Mouse (Mus musculus): Measurements from ENCODE around the gene Lhfpl3.

The Lhfpl3 gene

DNA sequence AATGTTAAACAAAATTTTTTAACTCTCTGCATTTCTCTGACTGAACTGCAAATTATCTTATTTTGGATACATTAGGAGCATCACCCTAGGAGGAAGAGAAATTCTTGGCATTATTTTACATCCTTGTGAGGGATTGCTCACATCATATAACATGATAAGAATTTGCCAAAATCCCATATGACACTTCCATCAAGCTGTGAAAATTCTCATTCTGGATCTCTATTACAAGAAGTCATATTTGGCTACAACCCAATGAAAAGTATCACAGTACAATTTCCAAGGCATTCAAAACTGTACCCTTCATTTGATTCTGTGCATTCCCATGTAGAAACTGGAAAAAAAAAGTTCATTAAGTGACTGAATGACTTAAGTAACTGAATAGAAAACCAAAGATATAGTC, 180.3 kb downstream of the Lhfpl3 start:
- in situ Hi-C loops (cut with MboI; ENCODE audit: low sequenced_read_pairs): no loop called here

DNA sequence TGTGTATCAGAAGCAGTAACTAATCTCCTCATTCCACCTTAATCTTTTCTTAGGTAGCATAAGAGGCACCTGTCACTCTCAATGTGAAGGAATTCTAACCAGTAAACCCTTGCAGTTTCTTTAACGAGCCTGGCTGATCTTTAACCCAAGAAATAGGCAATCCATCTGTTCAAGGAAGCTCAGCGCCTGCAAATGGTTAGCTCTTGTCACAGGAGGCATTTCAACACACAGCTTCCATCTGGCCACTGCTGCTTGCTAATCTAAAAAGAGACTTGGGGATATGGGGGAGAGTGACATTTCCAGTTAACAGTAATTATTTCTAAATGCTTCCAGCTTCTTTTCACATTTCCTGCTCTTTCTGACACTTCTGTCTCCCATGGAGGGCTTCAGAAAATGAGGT, 182.9 kb downstream of the Lhfpl3 start:
- in situ Hi-C loops (cut with MboI; ENCODE audit: low sequenced_read_pairs): no loop called here

DNA sequence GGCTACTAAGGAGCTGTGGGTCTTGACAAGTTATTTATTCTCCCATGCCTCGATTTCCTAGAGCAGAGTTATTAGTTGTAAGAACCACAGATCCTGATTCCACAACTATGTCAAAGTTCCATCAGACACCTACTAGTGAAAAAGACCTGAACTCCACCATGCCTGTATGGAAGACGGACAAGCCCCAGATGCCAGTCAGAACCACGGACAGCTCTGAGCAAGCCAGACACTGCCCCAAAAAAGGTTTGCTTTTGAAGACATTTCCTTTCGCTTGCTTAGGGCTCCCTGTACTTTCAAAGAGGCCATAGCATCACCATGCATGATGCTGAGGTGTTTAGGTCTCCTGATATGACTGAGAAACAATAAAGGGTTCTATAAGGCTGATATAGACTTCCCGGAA, 197.4 kb downstream of the Lhfpl3 start:
- in situ Hi-C loops (cut with MboI; ENCODE audit: low sequenced_read_pairs): no loop called here

DNA sequence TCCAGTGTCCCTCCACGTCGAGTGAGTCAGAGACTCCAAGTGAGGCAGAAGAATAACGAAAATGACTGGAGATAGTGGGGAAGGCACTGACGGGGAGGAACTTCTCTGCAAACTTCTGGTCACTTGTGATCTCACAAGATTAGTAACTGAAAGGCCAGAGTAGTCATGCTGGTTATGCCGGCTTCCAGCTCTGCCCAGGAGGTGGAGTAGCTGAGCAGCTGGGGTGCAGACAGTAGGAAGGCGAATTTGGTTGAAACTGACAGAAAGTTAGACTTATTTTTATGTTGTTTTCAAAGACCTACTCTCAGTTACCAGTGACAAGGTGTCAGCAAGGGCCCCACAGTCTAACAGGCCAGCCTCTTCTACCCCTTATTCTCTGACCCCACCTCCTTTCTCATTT, 217.4 kb downstream of the Lhfpl3 start:
- in situ Hi-C loops (cut with MboI; ENCODE audit: low sequenced_read_pairs): no loop called here

DNA sequence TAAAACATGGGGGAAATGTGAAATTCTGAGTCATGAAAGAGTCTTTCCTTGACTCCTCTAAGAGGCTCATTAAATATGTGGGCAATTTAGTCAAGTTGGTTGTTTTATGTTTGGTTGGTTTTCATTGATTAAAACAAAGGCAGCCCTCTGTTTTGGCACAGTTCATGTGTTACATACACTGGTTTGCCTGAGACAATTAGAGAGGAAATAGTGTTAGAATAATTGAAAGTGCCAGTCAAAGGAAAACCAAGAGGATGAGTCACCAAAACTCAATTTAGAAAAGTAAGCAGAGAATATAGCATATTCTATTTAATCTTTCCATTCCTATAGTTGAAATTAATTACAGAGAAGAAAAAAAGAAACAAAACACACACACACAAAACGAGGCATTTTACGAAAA, 240.9 kb downstream of the Lhfpl3 start:
- in situ Hi-C loops (cut with MboI; ENCODE audit: low sequenced_read_pairs): no loop called here

DNA sequence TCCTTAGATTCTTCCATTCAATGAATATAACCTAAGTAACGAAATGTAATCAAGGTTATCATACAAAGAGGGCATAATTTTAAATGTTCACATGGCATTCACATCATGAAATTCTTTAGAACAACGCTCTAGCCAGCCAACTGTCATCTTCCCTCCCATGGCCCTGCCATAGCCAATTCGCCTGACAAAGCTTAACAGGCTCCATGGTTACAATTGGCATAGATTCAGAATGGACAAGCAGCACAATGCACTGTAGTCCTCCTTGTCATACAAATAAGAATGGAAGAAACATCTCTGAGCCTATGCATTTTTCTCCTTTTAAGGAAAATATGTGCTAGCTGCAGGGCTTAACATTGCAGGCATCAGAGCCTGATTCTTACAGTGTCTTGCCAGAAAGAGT, 254.0 kb downstream of the Lhfpl3 start:
- in situ Hi-C loops (cut with MboI; ENCODE audit: low sequenced_read_pairs): no loop called here

DNA sequence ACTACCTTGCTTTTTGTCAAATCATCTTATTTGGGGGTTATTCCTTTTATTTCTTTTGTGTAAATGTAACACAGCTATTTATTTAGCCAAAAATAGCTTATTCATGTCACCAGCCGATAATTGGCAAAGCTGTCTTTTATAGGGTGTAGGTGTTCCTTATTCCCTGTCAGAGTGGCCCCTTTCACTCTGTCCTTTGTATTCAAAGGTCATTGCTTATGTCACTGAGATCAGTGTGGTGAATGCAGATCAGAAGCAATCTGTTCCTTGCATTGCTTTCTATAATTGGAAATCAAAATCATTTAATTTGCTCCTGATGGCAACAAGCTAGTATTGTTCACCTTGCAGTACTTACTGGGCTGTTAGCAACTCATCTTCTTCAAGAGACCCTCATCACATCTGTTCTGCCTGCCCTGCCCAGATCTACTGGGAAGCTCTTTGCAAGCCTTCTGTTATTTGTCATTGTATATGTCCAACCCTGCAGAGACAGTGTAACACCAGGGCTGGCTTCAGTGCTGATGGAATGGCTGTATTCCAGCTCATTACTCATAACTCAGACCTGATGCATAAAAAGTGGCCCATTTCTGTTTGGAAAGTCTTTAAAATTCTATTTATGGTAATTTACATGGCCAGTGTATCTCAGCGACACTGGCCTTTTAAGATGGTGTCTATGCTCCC, 257.4 kb downstream of the Lhfpl3 start:
- in situ Hi-C loops (cut with MboI; ENCODE audit: low sequenced_read_pairs): no loop called here

DNA sequence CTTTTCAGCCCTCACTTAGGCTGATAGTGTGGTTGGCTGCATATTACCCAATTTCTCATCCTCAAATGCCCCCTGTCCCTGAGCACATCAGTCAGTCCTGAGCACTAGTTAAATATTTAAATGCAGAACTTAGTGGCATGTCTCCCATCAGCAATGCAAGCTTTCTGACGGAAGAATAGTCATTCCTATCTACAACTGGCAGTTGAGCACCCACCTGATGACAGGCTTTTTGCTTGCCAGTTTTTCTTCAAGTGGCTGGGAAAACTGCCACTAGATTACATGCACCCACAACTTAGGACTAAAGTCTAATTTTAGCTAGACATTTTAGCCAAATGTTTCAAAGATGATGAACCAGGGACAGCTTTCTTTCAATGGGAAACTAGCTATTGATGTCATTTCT, 260.3 kb downstream of the Lhfpl3 start:
- in situ Hi-C loops (cut with MboI; ENCODE audit: low sequenced_read_pairs): no loop called here

DNA sequence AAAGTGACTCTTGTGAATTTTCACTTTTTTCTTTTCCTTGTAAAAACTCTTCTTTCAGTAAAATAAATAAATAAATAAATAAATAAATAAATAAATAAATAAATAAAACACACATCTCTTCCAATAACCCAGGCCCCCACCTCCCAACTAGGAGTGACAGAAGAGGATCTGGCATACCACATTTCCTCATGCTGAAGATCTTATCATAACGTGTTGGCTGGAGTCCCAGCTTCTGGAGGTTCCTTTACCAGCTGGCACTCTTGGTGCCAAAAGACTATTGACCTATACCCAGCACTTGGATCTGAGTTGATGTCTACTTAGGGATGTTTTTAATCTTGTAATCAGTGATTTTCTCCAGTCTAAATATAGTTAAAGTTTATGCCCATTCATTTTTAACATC, 264.6 kb downstream of the Lhfpl3 start:
- in situ Hi-C loops (cut with MboI; ENCODE audit: low sequenced_read_pairs): no loop called here

DNA sequence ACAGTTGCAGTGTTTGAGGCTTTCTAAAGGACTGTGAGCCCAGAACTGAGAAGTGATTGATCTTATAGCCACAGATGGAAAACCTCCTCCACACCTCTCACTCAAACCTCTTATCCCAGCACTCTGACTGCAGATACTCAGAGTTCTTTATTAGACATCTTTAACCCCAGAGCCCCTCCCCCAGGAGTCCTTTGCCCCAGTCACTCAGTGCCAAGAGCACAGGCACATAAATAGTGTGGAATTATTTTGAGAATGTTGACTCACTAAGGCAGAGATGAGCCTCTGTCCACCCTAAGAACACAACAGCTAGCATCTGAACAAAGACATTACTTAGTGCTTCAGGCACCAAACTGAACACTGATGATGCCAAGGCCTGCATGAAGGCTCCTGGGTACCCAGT, 268.1 kb downstream of the Lhfpl3 start:
- in situ Hi-C loops (cut with MboI; ENCODE audit: low sequenced_read_pairs): no loop called here

DNA sequence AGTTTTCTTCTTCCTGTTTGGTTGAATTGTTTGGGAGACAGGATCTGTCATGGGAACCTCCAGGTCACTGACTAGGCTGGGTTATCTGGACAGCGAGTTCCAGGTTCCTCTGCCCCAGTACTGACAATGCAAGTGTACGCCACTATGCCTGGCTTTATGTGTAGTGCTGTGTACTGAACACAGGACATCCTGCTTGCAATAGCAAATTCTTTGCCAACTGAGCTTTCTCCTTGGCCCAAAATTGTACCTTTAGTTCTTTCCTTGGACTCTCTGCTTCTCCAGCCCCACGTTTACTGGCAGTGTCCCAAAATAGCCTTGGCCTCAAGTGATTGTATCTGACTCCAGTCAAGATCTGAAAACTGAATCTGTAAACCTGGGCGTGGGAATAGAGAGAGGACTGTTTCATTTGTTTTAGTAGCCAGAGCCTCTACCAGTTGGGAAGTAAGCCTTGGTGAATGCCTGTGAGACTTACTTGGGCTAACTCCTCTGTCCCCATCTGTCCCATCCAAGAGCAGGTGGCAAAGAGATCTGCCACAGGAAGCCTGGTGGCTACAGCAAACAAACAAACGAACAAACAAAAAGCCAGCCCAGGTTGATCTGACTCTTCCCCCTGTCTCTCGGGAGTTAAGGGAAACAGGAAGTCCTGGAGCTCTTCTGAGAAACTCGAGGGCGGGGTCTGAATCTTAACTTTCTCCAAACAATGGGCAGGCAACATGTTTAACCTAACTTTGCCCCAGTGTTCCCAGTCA, 269.9 kb downstream of the Lhfpl3 start:
- in situ Hi-C loops (cut with MboI; ENCODE audit: low sequenced_read_pairs): no loop called here

DNA sequence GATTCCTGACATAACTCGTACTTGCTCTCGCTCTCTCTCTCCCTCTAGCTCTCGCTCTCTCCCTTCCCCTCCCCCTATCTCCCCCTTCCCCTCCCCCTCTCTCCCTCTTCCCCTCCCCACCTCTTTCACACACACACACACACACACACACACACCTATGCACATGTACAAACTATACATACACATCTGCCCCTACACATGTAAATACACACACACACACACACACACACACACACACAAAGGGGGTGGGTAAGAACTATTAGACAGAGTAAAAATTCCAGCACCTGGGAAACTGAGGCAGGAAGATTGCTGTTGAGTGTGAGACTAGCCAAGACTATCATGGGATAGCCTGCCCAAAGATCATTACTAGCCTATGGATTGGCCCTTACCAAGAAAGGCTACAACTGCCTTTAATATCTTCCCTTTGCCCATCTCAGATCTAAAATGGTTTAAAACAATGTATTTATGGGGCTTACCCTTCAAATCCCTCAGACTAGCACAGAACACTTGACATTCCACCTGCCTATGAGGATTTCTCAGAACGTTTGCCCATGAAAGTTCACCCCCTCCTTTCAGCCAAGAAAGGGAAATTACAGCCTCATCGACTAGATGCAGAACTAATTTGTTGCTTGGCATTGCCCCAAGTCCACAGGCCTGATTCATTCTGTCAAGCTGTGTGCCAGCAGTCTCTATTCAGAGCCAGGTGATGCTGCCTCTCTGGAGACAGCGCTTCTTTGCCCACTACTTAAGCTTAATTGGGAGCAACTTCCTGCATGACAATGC, 289.3 kb downstream of the Lhfpl3 start:
- in situ Hi-C loops (cut with MboI; ENCODE audit: low sequenced_read_pairs): no loop called here

DNA sequence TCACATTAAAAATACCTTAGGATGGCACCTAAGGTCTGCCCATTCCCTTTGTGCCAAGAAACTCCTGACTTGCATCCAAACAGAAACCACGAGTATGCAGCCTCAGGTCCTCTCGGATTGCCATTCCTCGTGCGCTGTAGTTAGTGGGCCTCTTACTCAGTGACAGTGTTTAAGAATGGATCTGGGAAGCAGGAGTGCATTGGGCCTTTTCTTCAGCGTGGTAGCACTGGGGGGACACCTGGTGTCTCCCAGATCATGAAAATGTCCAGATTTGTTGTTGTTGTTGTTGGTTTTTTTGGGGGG, 289.8 kb downstream of the Lhfpl3 start:
- in situ Hi-C loops (cut with MboI; ENCODE audit: low sequenced_read_pairs): no loop called here

DNA sequence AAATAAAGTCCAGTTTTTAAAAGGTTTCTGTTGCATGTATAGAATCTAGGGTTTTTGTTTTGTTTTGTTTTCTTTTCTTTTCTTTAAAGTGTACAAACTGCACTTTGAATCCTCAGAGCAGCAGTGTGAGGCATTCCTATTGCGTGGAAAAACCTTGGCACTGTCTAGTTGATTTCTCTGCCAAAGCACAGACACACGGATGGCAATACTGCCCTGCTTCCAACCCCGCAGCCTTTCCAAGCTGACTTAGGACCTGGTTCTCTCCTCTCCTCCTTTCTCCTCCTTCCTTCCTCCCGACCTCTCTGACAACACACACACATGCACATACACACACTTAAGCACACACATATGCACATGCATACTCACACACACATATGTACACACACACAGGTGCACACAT, 294.6 kb downstream of the Lhfpl3 start:
- in situ Hi-C loops (cut with MboI; ENCODE audit: low sequenced_read_pairs): no loop called here

DNA sequence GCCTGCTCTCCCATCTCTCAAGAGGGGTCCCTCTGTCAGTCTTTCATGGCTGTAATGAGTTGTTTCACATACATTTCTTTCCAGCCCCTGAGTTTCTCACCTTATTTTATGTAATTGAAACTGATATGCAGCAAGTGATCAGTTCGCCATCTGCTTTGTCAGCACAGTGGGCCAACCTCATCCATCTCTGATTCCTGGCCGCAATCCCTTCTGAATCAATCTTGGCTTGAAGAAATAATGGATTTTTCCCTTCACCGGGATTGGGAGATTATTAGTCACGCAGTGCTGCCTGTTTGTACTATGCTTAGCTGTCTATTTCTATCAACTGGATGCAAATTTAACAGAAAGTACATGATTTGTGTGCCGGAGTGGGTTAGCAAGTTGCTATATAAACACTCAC, 297.0 kb downstream of the Lhfpl3 start:
- in situ Hi-C loops (cut with MboI; ENCODE audit: low sequenced_read_pairs): no loop called here

DNA sequence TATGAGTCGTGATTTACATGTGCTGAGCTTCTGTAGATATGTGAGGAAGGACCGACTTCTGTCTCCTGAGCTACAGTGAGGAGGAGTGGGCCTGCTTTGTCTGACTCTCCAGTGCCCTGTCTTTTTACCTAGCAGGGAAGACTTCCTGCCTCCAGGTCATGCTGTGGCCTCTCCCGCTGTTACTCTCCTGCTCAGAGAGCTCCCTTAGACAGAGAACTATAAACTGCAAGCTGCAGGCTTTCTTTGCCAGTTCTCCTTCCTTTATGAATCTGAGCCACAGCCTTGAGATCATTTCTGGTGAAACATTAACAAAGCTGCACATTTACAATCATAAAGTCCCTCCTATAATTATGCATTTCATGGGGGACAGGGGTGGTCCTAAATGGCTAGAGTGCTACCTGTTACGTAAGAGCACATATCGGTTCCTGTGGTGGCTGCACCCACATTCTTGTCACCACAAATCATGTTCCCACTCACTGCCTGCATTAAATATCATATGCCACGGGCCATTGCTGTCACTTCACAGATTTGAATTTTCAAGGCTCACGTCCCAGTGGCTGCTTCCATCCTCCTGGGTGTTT, 303.3 kb downstream of the Lhfpl3 start:
- in situ Hi-C loops (cut with MboI; ENCODE audit: low sequenced_read_pairs): no loop called here

DNA sequence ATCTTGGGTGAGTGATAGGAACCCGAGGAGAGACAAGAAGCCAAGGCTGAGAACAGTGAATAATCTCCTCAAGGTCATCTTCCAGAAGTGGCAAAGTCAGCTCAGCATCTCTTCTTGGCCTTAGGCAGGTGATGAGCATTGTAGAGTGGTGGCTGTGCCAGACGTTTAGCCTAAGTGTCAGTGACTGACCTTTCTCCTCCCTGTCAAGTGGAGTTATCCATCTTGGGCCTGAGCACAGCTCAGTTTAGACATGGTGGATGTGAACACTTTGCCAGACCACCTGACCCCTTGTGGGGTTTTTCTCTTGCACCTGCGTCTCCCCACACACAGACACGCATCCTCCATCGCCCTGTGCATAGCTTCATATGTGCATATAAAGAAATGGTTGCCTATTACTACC, 305.6 kb downstream of the Lhfpl3 start:
- in situ Hi-C loops (cut with MboI; ENCODE audit: low sequenced_read_pairs): no loop called here

DNA sequence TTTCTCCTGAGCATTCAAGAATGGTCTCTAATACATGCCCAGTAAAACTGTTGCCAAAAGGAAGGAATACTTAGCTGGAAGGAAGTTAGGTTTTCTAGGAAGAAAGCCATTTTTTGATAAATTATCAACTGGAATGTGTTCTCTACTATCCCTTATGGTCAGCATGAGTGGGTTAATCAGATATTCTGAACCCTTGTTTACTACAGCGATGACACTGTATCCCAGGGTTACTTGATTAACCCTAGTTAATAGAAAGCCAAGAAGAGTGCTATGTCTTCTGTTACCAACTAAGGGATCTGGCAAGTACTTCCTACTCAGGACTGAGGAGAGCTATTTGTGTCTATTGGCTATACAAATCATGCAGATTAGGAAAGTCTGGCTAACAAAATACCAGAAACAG, 349.0 kb downstream of the Lhfpl3 start:
- in situ Hi-C loops (cut with MboI; ENCODE audit: low sequenced_read_pairs): no loop called here

DNA sequence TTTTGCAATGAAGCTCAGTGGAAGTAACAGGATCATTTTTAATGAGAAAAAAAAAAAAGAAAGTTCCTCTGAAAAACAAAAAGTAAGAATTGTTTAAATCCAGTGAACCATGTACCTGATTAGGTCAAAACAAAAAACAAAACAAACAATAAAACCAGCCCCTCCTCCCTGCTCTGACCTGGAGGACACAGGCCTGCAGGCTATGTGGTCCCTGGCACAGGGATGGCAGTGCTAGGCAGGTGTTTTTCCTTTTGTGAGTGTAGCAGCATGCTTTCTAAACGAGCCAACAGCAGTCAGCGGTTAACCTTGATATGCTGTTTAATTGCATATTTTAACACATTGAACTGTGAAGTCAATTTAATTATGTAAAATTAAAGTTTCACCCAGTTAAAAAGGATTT, 360.7 kb downstream of the Lhfpl3 start:
- in situ Hi-C loops (cut with MboI; ENCODE audit: low sequenced_read_pairs): no loop called here

DNA sequence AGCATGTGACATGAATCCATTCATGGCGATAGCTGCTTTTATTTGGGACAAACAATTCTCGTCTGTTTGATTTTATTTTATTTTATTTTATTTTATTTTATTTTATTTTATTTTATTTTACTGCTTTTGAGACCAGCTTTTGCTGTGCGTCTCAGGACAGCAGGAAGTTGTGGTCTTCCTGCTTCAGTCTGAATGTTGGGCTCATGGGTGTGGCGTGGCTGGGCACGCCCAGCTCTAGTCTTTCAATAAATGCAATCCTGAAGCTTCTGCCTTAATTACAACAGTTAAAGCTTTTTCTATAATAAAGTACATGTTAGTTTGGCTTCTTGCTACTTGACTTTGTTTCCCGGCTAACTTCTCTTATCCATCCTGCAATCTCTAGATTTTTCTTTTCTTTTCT, 365.4 kb downstream of the Lhfpl3 start:
- in situ Hi-C loops (cut with MboI; ENCODE audit: low sequenced_read_pairs): no loop called here

DNA sequence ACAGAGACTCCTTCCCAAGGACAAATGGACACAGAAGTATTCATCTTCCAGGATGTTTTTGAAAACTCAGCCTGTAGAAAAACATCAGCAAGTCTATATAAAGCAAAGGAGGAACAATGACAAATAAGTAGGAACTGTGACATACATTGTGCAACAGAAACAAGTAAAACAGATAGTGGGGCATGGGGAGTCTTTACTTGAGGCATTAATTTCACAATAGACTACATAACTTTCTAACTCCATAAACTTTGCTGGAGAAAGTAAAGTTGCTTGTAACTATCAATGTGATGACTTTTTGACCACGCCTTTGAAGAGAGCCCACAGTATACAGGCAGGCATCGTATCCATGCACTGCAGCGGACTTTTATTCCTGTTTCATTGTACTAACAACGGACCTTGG, 368.4 kb downstream of the Lhfpl3 start:
- in situ Hi-C loops (cut with MboI; ENCODE audit: low sequenced_read_pairs): no loop called here

DNA sequence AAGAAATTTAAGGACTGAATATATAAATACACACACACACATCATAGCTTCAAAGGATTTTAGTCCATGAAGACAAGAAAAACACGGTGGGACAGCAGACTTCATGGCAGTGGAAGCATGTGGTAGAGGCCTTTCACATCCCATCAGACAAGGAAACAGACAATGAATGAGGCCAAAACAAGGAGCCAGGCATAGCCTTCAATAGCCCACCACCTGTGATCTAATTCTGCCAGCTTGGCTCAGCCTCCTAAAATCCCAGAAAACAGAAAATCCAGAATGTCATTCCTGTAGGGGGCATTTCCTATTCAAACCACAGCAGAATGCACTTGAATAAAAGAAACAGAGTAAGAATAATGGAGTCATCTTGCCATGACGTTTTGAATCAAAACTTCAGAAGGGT, 381.0 kb downstream of the Lhfpl3 start:
- in situ Hi-C loops (cut with MboI; ENCODE audit: low sequenced_read_pairs): no loop called here
